In genomic region chr2:114812903-114813290, GRCm38 (mm10) we compare ENCODE assay signal across 16 mouse cellular contexts.
A peak's percentile ranks its signal among the peaks of the same experiment; 100 is the strongest.
DNase-seq lines count a peak whose midpoint lies in the region; ATAC-seq lines count a peak whose summit lies in the region.
"Had no signal": no experiment of that assay in that cellular context is flagged by ENCODE, and none has a peak within 500 bp of the region (broad histone marks: within the 10 kb centered on the region; RNA-seq: fewer than 3 reads in every experiment).

No protein-coding gene starts in this region.

- H3K4me3 ChIP-seq in lung, embryonic 16.5 days (ENCODE audit: low read length): no peak overlapping the region
- H3K4me3 ChIP-seq in embryonic facial prominence, embryonic 14.5 days (ENCODE audit: low read depth, low read length): no peak overlapping the region
- H3K4me3 ChIP-seq: embryonic facial prominence, embryonic 13.5 days; forebrain, embryonic 12.5 days had no signal

- H3K9me3 ChIP-seq in lung, embryonic 16.5 days (ENCODE audit: control insufficient read depth, low read length): no peaks in the 10 kb centered on the region
- H3K9me3 ChIP-seq in embryonic facial prominence, embryonic 14.5 days (ENCODE audit: control insufficient read depth, low read length): no peaks in the 10 kb centered on the region
- H3K9me3 ChIP-seq: embryonic facial prominence, embryonic 13.5 days; forebrain, embryonic 12.5 days had no signal

- H3K36me3 ChIP-seq in lung, embryonic 16.5 days (ENCODE audit: control insufficient read depth, insufficient read depth, low read length): no peaks in the 10 kb centered on the region
- no peaks in the 10 kb centered on the region for H3K36me3 ChIP-seq in embryonic facial prominence, embryonic 14.5 days (ENCODE audit: control insufficient read depth, insufficient read depth, low read length)
- H3K36me3 ChIP-seq: embryonic facial prominence, embryonic 13.5 days; forebrain, embryonic 12.5 days had no signal

- ATAC-seq in lung, embryonic 16.5 days (ENCODE audit: low read depth): peak; percentile 52
- ATAC-seq in embryonic facial prominence, embryonic 14.5 days (ENCODE audit: low read depth): no peak
- ATAC-seq: liver, postnatal 0 days had no signal

- no peak overlapping the region for H3K27ac ChIP-seq in lung, embryonic 16.5 days (ENCODE audit: low read length)
- H3K27ac ChIP-seq in embryonic facial prominence, embryonic 14.5 days (replicated peaks; ENCODE audit: low read depth, low read length): no peak overlapping the region
- H3K27ac ChIP-seq: embryonic facial prominence, embryonic 13.5 days; forebrain, embryonic 12.5 days had no signal

- H3K27me3 ChIP-seq in lung, embryonic 16.5 days (ENCODE audit: control insufficient read depth, insufficient read depth, low read depth, low read length): no peaks in the 10 kb centered on the region
- 0 out of 2 replicates have a peak, but pooled peaks cover 2% of the 10 kb centered on the region for H3K27me3 ChIP-seq in embryonic facial prominence, embryonic 14.5 days (replicated peaks; ENCODE audit: control insufficient read depth, insufficient read depth, low read length)
- H3K27me3 ChIP-seq: embryonic facial prominence, embryonic 13.5 days; forebrain, embryonic 12.5 days had no signal

- no peak overlapping the region for H3K4me2 ChIP-seq in lung, embryonic 16.5 days (ENCODE audit: low read depth, low read length)
- H3K4me2 ChIP-seq in embryonic facial prominence, embryonic 14.5 days (ENCODE audit: low read depth, low read length): no peak overlapping the region
- H3K4me2 ChIP-seq: embryonic facial prominence, embryonic 13.5 days; forebrain, embryonic 12.5 days had no signal

- 35% methylated on average over 3 of the region's 3 CpGs for WGBS in lung, embryonic 16.5 days
- WGBS in embryonic facial prominence, embryonic 14.5 days: 24% methylated on average over 3 of the region's 3 CpGs

- H3K4me1 ChIP-seq in lung, embryonic 16.5 days (replicated peaks; ENCODE audit: control insufficient read depth, insufficient read depth, low read length): no peaks in the 10 kb centered on the region
- H3K4me1 ChIP-seq in embryonic facial prominence, embryonic 14.5 days (ENCODE audit: control insufficient read depth, insufficient read depth, low read length): no peaks in the 10 kb centered on the region
- H3K4me1 ChIP-seq: embryonic facial prominence, embryonic 13.5 days; forebrain, embryonic 12.5 days had no signal

- DNase-seq in heart, adult 11 months: peak; percentile 91
- DNase-seq in heart, adult 18-20 months: no peak
- DNase-seq in lung, postnatal 4 days: no peak
- DNase-seq in embryonic facial prominence, embryonic 14.5 days (ENCODE audit: low spot score): peak; percentile 11
- peak; percentile 45 for DNase-seq in mesoderm, embryonic 11.5 days (ENCODE audit: low read depth, low spot score)
- DNase-seq in thymus, postnatal 4 days: no peak
- DNase-seq in ovary, postnatal 36 days (ENCODE audit: low spot score): no peak
- DNase-seq: cerebellum, adult 2 months; gastrocnemius, postnatal 14 days; layer of hippocampus, adult 9-11 months; left cerebral cortex, postnatal 4 days; liver, postnatal 0 days; spleen, adult 18-20 months had no signal

- H3K9ac ChIP-seq in lung, embryonic 16.5 days (ENCODE audit: low read length): no peak overlapping the region
- no peak overlapping the region for H3K9ac ChIP-seq in embryonic facial prominence, embryonic 14.5 days (ENCODE audit: low read depth, low read length)
- H3K9ac ChIP-seq: embryonic facial prominence, embryonic 13.5 days; forebrain, embryonic 12.5 days; liver, postnatal 0 days had no signal

Comparison
In these comparisons a context has a peak if more than half of its experiments do, and no peak if none do; other contexts are left out.
1. DNase-seq: peak in heart, adult 11 months (single experiment), embryonic facial prominence, embryonic 14.5 days (single experiment) and mesoderm, embryonic 11.5 days (single experiment); none in heart, adult 18-20 months (0 of 2), lung, postnatal 4 days (0 of 2), thymus, postnatal 4 days (single experiment) and ovary, postnatal 36 days (single experiment).